17 mouse cellular contexts compared by ENCODE assay signal in the genomic region with DNA sequence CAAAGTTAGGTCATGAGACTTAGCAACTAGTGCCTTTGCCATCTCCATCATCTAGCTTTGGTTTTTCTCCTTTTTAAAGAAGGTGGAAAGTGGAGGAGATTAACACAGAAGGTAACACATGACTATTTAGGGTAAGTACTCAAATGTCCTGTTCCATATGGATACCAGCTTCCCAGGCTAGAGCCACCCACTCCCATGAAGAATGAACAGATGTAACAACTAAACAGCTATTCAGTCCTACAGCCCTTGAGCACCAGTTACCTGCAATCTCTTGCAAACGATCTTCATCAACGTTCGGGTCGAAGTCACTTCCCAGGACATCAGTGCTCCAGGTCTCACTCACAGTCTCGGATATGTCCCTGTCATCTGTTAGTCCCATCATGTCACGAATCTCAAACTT.
"Had no signal": no experiment of that assay in that cellular context is flagged by ENCODE, and none has a peak within 500 bp of the region (broad histone marks: within the 10 kb centered on the region; RNA-seq: fewer than 3 reads in every experiment).

No protein-coding gene starts in this region.

- ATAC-seq: liver, embryonic 12.5 days; liver, postnatal 0 days; lung, postnatal 0 days; midbrain, embryonic 13.5 days; midbrain, embryonic 15.5 days; midbrain, embryonic 16.5 days had no signal

- DNase-seq: left cerebral cortex, postnatal 4 days; liver; liver, embryonic 13.5 days; liver, postnatal 0 days; lung, adult 18-20 months; lung, adult 2 months; lung, embryonic 14.5 days; lung, postnatal 10 days; lung, postnatal 14 days; lung, postnatal 36 days; lung, postnatal 4 days; midbrain, embryonic 14.5 days had no signal
